Mouse (Mus musculus) Patski (cell line): ENCODE measurements around the gene Qsox1. TPM values are rescaled to one million over a fixed set of nuclear protein-coding genes. Genes with fewer than 3 reads are reported as not detected.

Source experiments
- ATAC-seq: fragments of 100-300 bp; one replicate; pipeline ENCODE4 v1.8.0; 2021
- CTCF ChIA-PET: fragments of 350-600 bp; sonication (Branson Sonifier 250); formaldehyde crosslinking; loops from one replicate; lab custom pipeline; 2022; ENCODE audit warnings: inconsistent platforms; lab: Charles Lee
- POLR2A ChIA-PET: fragments of 350-600 bp; sonication (Branson Sonifier 250); formaldehyde crosslinking; loops from one replicate; lab custom pipeline; 2022; ENCODE audit warnings: antibody characterized with exemption, inconsistent platforms; lab: Charles Lee
- DNase-seq: peaks from one replicate; pipeline ENCODE4 v3.0.0-alpha.2; 2011; ENCODE audit warnings: low read depth, low spot score
- H3K27me3 ChIP-seq: fragments of 371-371 bp; one replicate; pipeline ENCODE4 v1.5.1; 2021
- CTCF ChIP-seq: fragments of 100-300 bp; IDR thresholded peaks from one replicate; pipeline ENCODE4 v1.5.1; 2021
- in situ Hi-C: fragments of 300-500 bp; cut with MboI; formaldehyde crosslinking; loops from 3 replicates; pipeline ENCODE4 v1.11.1; 2018; ENCODE audit warnings: low pct_unique_long_range_greater_than_20kb, mixed read lengths
- polyA plus RNA-seq: library from polyadenylated mRNA; unstranded; gene quantifications from one replicate; pipeline ENCODE4 v1.2.3, GENCODE M21; 2021

Qsox1 gene
- polyA plus RNA-seq, 1 experiment from 2014 or later: 50.3 TPM

- no peak for ATAC-seq
- CTCF ChIA-PET: no interaction called here
- POLR2A ChIA-PET: no interaction called here
- no peak for TF ChIP-seq CTCF
- DNase-seq: no peak
- peaks cover 50% of the 10 kb centered on the region for H3K27me3 ChIP-seq
- in situ Hi-C loops: no loop called here
Observed at GRCm38 (mm10) chr1:155747911-155748310, 64.8 kb downstream of the Qsox1 start.

- ChIA-PET CTCF (no interaction called here), POLR2A (no interaction called here)
- H3K27me3 ChIP-seq: peaks cover 52% of the 10 kb centered on the region
- DNase-seq (no peak), ATAC-seq (no peak)
- TF ChIP-seq CTCF: no peak
- in situ Hi-C loops: no loop called here
Observed at GRCm38 (mm10) chr1:155747011-155747410, 65.7 kb downstream of the Qsox1 start.

GRCm38 (mm10) chr1:155742411-155743363, 70.0 kb downstream of the Qsox1 start:
- no peak for ATAC-seq
- in situ Hi-C loops: no loop called here
- no peak for TF ChIP-seq CTCF
- no peak for DNase-seq
- H3K27me3 ChIP-seq: peaks cover 52% of the 10 kb centered on the region
- ChIA-PET CTCF (no interaction called here), POLR2A (no interaction called here)

- in situ Hi-C loops: no loop called here
- ChIA-PET CTCF (no interaction called here), POLR2A (no interaction called here)
- DNase-seq (no peak), ATAC-seq (no peak)
- H3K27me3 ChIP-seq: peaks cover 59% of the 10 kb centered on the region
- no peak for TF ChIP-seq CTCF
Observed at GRCm38 (mm10) chr1:155741988-155742387, 70.7 kb downstream of the Qsox1 start.

- in situ Hi-C loops: no loop called here
- DNase-seq (no peak), ATAC-seq (no peak)
- no peak for TF ChIP-seq CTCF
- POLR2A ChIA-PET: no interaction called here
- CTCF ChIA-PET: no interaction called here
- peaks cover 62% of the 10 kb centered on the region for H3K27me3 ChIP-seq
Observed at GRCm38 (mm10) chr1:155741378-155741945, 71.2 kb downstream of the Qsox1 start.

- no peak for TF ChIP-seq CTCF
- peaks cover 68% of the 10 kb centered on the region for H3K27me3 ChIP-seq
- ChIA-PET CTCF (no interaction called here), POLR2A (no interaction called here)
- ATAC-seq (peak; percentile 91), DNase-seq (no peak)
- in situ Hi-C loops: no loop called here
Observed at GRCm38 (mm10) chr1:155740622-155741377, 71.9 kb downstream of the Qsox1 start.

- in situ Hi-C loops: no loop called here
- ChIA-PET CTCF (no interaction called here), POLR2A (no interaction called here)
- TF ChIP-seq CTCF: no peak
- peaks cover 72% of the 10 kb centered on the region for H3K27me3 ChIP-seq
- ATAC-seq (no peak), DNase-seq (no peak)
Observed at GRCm38 (mm10) chr1:155737809-155738383, 74.8 kb downstream of the Qsox1 start.

GRCm38 (mm10) chr1:155737017-155737808, 75.5 kb downstream of the Qsox1 start:
- ATAC-seq: no peak
- ChIA-PET POLR2A (no interaction called here), CTCF (no interaction called here)
- DNase-seq: no peak
- no peak for TF ChIP-seq CTCF
- peaks cover 74% of the 10 kb centered on the region for H3K27me3 ChIP-seq
- in situ Hi-C loops: no loop called here

- no peak for TF ChIP-seq CTCF
- POLR2A ChIA-PET: no interaction called here
- DNase-seq: no peak
- CTCF ChIA-PET: no interaction called here
- ATAC-seq: no peak
- in situ Hi-C loops: no loop called here
- peaks cover 74% of the 10 kb centered on the region for H3K27me3 ChIP-seq
Observed at GRCm38 (mm10) chr1:155736096-155736825, 76.4 kb downstream of the Qsox1 start.
